Mouse (Mus musculus): ENCODE results near the gene Slc1a3.

GRCm38 (mm10) chr15:8672532-8672931, 38.0 kb downstream of the Slc1a3 start:
- TF ChIP-seq FLI1 (IDR thresholded peaks at IDR 0.05; ENCODE audit: low read length) (no peak), GATA1 (IDR thresholded peaks at IDR 0.05; ENCODE audit: borderline replicate concordance, low read length) (no peak)
